Mouse (Mus musculus): ENCODE data around the gene Ric8b. TPM values are rescaled to one million over a fixed set of nuclear protein-coding genes. Genes with fewer than 3 reads are reported as not detected.

The Ric8b gene
- polyA plus RNA-seq, 1 experiment: 18.5 TPM

- no peak for DNase-seq (ENCODE audit: low read depth)
Observed at GRCm38 (mm10) chr10:85054876-85055275, 137.5 kb downstream of the Ric8b start.

Other genes starting within 250 kb of the Ric8b start
- gene Rfx4, start 161.6 kb upstream of the Ric8b start, polyA plus RNA-seq (2012; rRNA removed): 0.30 TPM in 2 replicates
- gene Fhl4, start 184.9 kb downstream of the Ric8b start, polyA plus RNA-seq (2012; rRNA removed): 7.9 and 10.6 TPM in 2 replicates
- gene Tmem263, start 185.0 kb downstream of the Ric8b start, polyA plus RNA-seq (2012; rRNA removed): 4.9 and 8.5 TPM in 2 replicates
- 2.7 and 5.0 TPM in 2 replicates for gene Mterf2, start 210.4 kb downstream of the Ric8b start, polyA plus RNA-seq (2012; rRNA removed)